Mouse (Mus musculus): Measurements from ENCODE around the gene Gm21992.

Gene Gm21992

DNA sequence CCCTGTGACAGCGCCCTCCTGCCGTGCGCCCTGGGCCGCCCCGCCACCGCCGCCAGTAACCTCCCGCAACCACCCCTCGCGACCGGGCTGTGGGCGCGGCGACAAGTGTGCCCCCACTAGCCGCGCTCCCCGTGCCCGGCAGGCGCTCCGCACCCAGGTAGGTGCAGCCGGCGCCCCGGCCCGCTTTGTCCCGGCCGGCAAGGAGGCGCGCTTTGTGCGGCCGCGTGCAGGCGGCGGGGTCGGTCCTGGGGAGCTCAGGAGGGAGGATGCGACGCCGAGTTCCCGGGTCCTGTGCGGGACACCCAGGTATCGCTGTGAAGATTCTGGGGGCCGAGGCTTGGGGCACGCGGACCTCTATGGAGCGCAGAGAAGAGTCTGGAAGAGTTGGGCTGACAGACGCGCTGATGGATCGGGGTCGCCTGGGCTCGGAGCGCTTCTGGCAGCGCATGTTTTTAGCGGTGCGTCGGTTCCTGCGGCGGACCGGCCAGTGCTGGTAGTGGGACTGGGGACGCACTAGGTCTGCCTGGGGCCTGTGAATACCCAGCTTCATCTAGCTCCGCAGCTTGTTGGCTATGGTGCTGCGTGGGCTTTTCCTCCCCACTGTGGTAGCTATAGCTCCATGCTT is 99.1 kb downstream of the Gm21992 start:
- DNase-seq (ENCODE audit: extremely low spot score) = peak; percentile 63

DNA sequence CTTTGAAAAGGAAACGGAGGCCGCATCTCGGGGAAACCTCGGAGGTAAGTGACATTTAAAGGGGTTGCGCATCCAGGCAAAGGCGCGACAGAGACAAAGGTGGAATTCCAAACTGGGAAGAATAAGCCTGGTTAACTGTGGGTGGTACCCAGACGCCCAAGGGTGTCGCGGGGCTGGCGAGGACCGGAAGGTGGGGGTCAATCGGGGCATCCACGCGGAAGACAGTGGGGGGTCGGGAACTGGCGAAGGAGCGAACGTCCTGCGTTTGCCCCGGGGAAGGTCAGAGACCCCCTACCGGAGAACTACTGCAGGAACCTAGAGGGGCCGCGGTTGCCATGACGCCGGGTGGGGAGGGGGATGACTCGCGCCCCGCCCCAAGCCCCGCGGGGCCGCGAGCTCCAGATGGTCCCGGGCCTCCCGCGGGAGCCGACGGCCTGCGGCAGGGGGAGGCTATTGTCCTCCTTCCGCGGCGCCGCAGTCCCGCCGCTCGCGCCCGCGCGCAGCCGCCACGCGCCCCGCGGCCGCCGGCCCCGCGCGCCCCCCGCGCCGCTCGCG is 99.7 kb downstream of the Gm21992 start:
- DNase-seq (ENCODE audit: extremely low spot score) = peak; percentile 68

DNA sequence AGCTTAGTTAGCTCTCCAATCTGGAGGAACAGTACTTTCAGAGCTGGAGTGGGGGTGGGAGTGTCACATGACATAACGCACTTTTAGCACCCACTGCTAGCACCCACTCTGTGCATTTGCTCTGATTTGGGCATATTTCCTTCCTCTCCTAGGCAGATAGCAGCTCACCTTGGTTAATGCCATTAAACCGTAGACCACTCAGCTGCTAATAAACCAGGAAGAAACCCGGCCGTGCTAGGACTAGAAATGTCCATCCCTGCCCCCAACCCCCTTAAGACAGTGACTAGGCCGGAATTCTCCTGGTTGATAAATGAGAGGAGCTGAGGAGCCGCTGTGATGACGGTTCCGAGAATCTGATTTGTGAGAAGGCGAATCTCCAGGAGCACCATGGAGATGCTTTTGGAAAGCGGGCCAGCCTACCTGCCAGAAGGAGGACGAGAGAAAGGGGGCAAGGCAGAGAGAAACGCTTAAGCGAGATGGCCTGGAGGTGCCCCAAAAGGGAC is 100.3 kb downstream of the Gm21992 start, which contains the start of gene Sptbn2:
Gene Sptbn2, plus strand, starts transcription at position 70 of the 503 bp plus-strand sequence.
- DNase-seq (ENCODE audit: extremely low spot score) = peak; percentile 37

DNA sequence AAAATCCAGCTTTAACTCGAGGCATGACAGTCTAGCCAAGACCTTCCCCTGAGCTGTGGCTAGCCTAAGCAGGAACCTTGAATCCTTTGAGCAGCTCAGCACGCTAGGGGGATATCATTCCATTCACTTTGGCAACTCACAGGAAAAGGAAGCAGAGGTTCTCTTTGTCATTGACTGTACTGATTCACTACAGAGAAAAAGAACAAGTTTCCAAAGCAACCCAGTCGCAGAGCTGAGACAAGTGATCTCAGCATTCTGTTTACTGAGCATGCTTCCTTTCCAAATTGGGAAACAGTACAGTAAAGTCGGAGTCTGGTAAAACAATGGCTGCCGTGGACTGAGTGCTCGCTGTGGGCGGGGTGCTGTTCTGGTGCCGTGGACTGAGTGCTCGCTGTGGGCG is 102.6 kb downstream of the Gm21992 start:
- DNase-seq (ENCODE audit: extremely low spot score) = no peak

DNA sequence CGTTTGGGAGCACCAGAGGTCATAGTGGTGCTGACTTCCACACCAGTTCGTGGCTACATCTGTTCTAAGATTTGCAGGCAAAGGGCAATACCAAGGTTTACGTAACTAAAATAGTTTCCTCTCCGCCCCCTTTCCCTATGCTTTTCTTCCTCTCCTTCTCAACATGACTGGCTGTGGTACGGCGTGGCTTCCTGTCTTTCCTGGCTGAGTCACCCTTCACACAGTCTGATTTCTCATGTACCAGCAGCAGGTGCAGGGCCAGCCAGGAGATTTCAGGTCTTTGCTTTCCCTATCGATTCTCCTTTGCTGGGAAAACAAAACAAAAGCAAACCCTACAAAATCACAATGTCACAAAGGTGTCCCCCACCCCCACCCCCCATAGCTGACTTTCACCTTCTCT is 110.2 kb downstream of the Gm21992 start:
- DNase-seq (ENCODE audit: extremely low spot score) = no peak

DNA sequence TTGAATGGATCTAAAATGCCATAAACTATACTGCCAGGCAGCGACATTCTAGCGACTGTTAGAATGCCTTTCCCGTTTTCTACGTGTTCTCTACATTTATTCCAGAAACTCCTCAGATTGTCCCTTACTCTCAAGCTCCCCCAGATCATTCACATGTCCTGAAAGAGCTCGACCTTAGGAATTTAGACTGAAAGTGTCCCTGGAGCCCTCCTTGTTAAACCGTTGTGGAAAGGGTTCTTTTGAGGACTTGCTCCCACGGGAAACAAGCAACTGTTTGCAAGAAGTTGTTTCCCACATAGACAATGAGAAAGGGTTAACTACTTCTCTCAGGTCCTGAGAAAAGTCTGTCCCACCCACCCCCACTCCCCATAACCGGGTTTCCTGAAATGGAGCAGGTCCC is 110.8 kb downstream of the Gm21992 start:
- DNase-seq (ENCODE audit: extremely low spot score) = no peak

DNA sequence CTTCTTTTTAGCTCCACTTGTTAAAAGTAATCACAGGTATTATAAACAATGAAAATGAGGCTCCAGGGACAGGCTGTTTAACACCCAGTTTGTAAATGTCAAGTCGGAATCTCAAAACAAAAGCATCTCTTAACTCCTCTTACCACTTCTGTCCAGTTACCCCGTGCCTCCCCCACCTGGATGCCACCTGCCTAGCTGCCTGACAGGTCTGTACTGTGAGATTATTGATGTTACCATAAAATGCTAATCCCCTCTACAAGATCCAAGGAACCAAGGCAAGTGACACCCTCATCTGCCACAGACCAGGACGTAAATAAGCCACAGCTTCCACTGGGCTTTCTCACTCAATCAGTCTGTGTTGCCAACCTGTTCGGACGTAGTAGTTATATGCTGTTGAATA is 111.6 kb downstream of the Gm21992 start:
- no peak for DNase-seq (ENCODE audit: extremely low spot score)

DNA sequence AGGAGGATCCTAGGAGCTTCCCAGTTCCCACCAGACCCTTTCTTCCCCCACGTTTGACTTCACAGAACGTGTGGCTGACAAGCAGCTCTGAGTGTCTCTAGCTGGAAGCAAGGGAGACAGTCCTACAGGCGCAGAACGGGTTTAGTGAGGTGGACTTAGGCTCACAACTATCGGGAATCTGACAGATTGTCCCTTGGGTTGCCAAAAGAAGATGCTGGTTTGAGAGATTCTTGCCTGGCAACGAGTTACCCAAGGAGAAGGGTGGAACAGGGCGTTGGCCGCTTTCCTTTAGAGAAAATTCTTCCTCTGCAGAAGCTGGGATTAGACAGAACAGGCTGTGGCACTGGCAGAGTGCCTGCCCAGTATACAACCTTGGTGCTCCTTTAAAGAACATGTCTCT is 112.6 kb downstream of the Gm21992 start:
- DNase-seq (ENCODE audit: extremely low spot score) = no peak

DNA sequence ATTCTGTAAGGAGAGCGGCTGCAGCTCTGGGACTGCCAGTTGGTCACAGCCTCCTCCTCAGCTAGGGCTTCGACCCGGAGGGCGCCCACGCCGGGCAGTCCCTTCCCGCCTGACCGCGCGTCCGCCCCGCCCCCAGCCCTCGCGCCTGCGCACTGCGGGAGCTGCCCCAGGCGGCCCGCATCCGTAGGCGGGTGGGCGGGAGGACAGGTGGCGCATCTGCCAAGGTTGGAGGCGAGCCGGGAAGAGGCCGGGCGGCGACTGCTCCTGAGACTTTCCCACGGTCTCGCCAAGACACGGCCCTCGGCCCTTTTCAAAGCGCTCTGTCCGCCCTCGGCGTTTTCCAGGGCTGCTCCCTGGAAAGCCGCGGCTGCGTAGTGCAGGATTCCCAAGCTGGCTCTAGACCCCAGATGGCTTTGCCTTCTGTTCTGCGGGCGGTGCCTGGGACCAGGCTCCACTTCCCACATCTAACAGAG is 113.2 kb downstream of the Gm21992 start, which contains the start of gene Gm960:
Gene Gm960, minus strand, starts transcription at position 464 of the 473 bp plus-strand sequence.
- DNase-seq (ENCODE audit: extremely low spot score) = peak; percentile 85

DNA sequence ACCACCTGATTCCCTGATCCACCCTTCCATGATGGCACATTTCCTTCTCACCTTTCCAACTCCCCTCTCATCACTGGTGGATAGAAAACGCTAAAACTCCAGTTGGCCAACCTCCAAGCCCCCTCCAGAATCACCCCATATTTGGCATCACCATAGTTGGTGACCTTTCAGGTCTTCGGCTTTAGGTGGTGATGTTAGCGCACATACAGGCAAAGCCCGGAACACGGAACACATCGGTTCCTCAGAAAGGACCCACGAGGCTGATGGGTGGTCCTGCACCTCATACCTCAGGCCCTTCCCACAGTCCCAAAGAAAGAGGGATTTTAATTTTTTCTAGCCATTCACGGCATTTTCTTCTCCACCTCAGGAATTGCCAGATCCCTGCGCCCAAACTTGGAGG is 113.7 kb downstream of the Gm21992 start:
- DNase-seq (ENCODE audit: extremely low spot score) = no peak

DNA sequence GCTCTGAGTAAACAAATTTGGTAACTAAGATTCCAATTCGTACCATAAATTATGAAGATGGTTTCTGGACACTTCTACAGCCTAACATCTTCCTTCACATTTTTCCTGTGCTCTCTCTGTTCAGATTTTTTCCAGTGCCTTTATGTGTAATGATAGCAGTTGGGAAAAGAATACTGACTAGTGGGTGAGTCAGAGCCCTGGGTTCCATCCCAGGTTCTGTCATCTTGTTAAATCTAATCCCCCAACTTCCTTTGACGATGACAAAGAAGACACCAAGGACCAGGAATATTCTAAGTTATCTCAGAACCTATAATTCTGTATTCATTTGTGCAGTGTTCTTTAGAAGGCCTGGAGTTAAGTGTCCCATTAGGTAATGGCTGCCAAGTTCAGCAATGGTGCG is 114.3 kb downstream of the Gm21992 start:
- no peak for DNase-seq (ENCODE audit: extremely low spot score)

DNA sequence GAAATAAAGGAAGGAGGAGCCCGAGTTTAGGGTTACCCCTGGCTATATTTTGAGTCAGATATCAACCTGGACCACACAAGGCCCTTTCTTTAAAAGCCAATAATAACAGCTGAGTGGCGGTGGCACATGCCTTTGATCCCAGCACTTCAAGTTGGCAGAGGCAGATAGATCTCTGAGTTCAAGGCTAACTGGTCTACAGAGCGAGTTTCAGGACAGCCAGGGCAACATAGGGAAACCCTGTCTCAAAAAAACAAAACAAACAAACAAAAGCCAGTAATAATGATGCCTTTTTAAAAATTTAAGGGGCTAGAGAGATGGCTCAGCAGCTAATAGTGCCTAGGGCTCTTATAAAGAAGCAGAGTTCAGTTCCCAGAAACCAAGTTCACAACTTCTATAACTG is 117.1 kb downstream of the Gm21992 start:
- no peak for DNase-seq (ENCODE audit: extremely low spot score)

Measured in embryo, embryonic 9.5 days (tissue).